Mouse (Mus musculus): ENCODE data around the gene Pou2f3. TPM values are rescaled to one million over a fixed set of nuclear protein-coding genes. Genes with fewer than 3 reads are reported as not detected.

Pou2f3 gene
- polyA plus RNA-seq, 2 experiments, result not detected

GRCm38 (mm10) chr9:43229398-43229895, 19.3 kb upstream of the Pou2f3 start:
- no peak overlapping the region for H3K9ac ChIP-seq (replicated peaks)
- H3K36me3 ChIP-seq (replicated peaks; ENCODE audit: control insufficient read depth, insufficient read depth, low read depth), result peaks cover 17% of the 10 kb centered on the region
- TF ChIP-seq EP300 (IDR thresholded peaks at IDR 0.05; ENCODE audit: low read depth), result no peak
- no peak for TF ChIP-seq CTCF (IDR thresholded peaks at IDR 0.05; ENCODE audit: low read depth)
- H3K9me3 ChIP-seq (ENCODE audit: control insufficient read depth, low read length), result no peaks in the 10 kb centered on the region
- no peak overlapping the region for H3K4me2 ChIP-seq (ENCODE audit: low read depth)
- ATAC-seq (ENCODE audit: insufficient read depth), result no peak
- H3K4me1 ChIP-seq (replicated peaks; ENCODE audit: control insufficient read depth in 2 of 2, insufficient read depth in 2 of 2, low read length in 1 of 2), result peaks cover 53 to 83% of the 10 kb centered on the region in 2 experiments
- no peak for DNase-seq (ENCODE audit: low read depth in 3 of 3, low spot score in 3 of 3)
- H3K4me3 ChIP-seq (ENCODE audit: insufficient read depth in 1 of 2, low read depth in 2 of 2, low read length in 2 of 2), result no peak overlapping the region
- 87% methylated on average over 10 of the region's 10 CpGs for WGBS (ENCODE audit: insufficient replicate concordance)
- H3K27ac ChIP-seq, result no peak overlapping the region
- no peaks in the 10 kb centered on the region for H3K27me3 ChIP-seq (ENCODE audit: control insufficient read depth, insufficient read depth, low read length)

GRCm38 (mm10) chr9:43228745-43229144, 18.6 kb upstream of the Pou2f3 start:
- no peaks in the 10 kb centered on the region for H3K9me3 ChIP-seq (ENCODE audit: control insufficient read depth, low read length)
- no peak for ATAC-seq (ENCODE audit: insufficient read depth)
- H3K4me2 ChIP-seq (ENCODE audit: low read depth), result no peak overlapping the region
- H3K4me1 ChIP-seq (replicated peaks; ENCODE audit: control insufficient read depth in 2 of 2, insufficient read depth in 2 of 2, low read length in 1 of 2), result peaks cover 48 to 80% of the 10 kb centered on the region in 2 experiments
- no peak overlapping the region for H3K9ac ChIP-seq (replicated peaks)
- DNase-seq (ENCODE audit: low read depth in 3 of 3, low spot score in 3 of 3), result no peak
- no peak overlapping the region for H3K27ac ChIP-seq
- WGBS (ENCODE audit: insufficient replicate concordance), result 71% methylated on average over 2 of the region's 2 CpGs
- TF ChIP-seq CTCF (IDR thresholded peaks at IDR 0.05; ENCODE audit: low read depth), result no peak
- no peak for TF ChIP-seq EP300 (IDR thresholded peaks at IDR 0.05; ENCODE audit: low read depth)
- no peak overlapping the region for H3K4me3 ChIP-seq (ENCODE audit: insufficient read depth in 1 of 2, low read depth in 2 of 2, low read length in 2 of 2)
- H3K36me3 ChIP-seq (replicated peaks; ENCODE audit: control insufficient read depth, insufficient read depth, low read depth), result peaks cover 24% of the 10 kb centered on the region
- H3K27me3 ChIP-seq (ENCODE audit: control insufficient read depth, insufficient read depth, low read length), result no peaks in the 10 kb centered on the region

GRCm38 (mm10) chr9:43227626-43228025, 17.5 kb upstream of the Pou2f3 start:
- H3K36me3 ChIP-seq (replicated peaks; ENCODE audit: control insufficient read depth, insufficient read depth, low read depth), result peaks cover 21% of the 10 kb centered on the region
- no peak overlapping the region for H3K9ac ChIP-seq (replicated peaks)
- no peaks in the 10 kb centered on the region for H3K9me3 ChIP-seq (ENCODE audit: control insufficient read depth, low read length)
- peaks cover 37 to 69% of the 10 kb centered on the region in 2 experiments for H3K4me1 ChIP-seq (replicated peaks; ENCODE audit: control insufficient read depth in 2 of 2, insufficient read depth in 2 of 2, low read length in 1 of 2)
- 41% methylated on average over 8 of the region's 8 CpGs for WGBS (ENCODE audit: insufficient replicate concordance)
- H3K27ac ChIP-seq, result peak overlapping the region; percentile 37; the same call in 1 of the 2 replicates
- no peak for DNase-seq (ENCODE audit: low read depth in 3 of 3, low spot score in 3 of 3)
- no peak for ATAC-seq (ENCODE audit: insufficient read depth)
- no peak overlapping the region for H3K4me2 ChIP-seq (ENCODE audit: low read depth)
- TF ChIP-seq CTCF (IDR thresholded peaks at IDR 0.05; ENCODE audit: low read depth) (no peak), EP300 (IDR thresholded peaks at IDR 0.05; ENCODE audit: low read depth) (no peak)
- H3K4me3 ChIP-seq (ENCODE audit: insufficient read depth in 1 of 2, low read depth in 2 of 2, low read length in 2 of 2), result no peak overlapping the region
- no peaks in the 10 kb centered on the region for H3K27me3 ChIP-seq (ENCODE audit: control insufficient read depth, insufficient read depth, low read length)

GRCm38 (mm10) chr9:43226573-43227160, 16.5 kb upstream of the Pou2f3 start:
- Histone ChIP-seq H3K4me2 (ENCODE audit: low read depth) (no peak overlapping the region), H3K27ac (no peak overlapping the region; the same call in 1 of the 2 replicates), H3K9me3 (ENCODE audit: control insufficient read depth, low read length) (no peaks in the 10 kb centered on the region), H3K27me3 (ENCODE audit: control insufficient read depth, insufficient read depth, low read length) (no peaks in the 10 kb centered on the region), H3K36me3 (replicated peaks; ENCODE audit: control insufficient read depth, insufficient read depth, low read depth) (peaks cover 29% of the 10 kb centered on the region), H3K9ac (replicated peaks) (no peak overlapping the region), H3K4me1 (replicated peaks; ENCODE audit: control insufficient read depth in 2 of 2, insufficient read depth in 2 of 2, low read length in 1 of 2) (peaks cover 30 to 60% of the 10 kb centered on the region in 2 experiments), H3K4me3 (ENCODE audit: insufficient read depth in 1 of 2, low read depth in 2 of 2, low read length in 2 of 2) (no peak overlapping the region)
- no peak for TF ChIP-seq CTCF (IDR thresholded peaks at IDR 0.05; ENCODE audit: low read depth)
- no peak for TF ChIP-seq EP300 (IDR thresholded peaks at IDR 0.05; ENCODE audit: low read depth)
- WGBS (ENCODE audit: insufficient replicate concordance), result 59% methylated on average over 9 of the region's 9 CpGs
- ATAC-seq (ENCODE audit: insufficient read depth) (no peak), DNase-seq (ENCODE audit: low read depth in 3 of 3, low spot score in 3 of 3) (no peak)

GRCm38 (mm10) chr9:43225481-43225880, 15.3 kb upstream of the Pou2f3 start:
- H3K4me3 ChIP-seq (ENCODE audit: insufficient read depth in 1 of 2, low read depth in 2 of 2, low read length in 2 of 2), result no peak overlapping the region; a peak in 1 of 4 replicates
- H3K27ac ChIP-seq, result peak overlapping the region; percentile 65
- WGBS (ENCODE audit: insufficient replicate concordance), result 30% methylated on average over 2 of the region's 2 CpGs
- ATAC-seq (ENCODE audit: insufficient read depth) (0 out of 2 replicates have a peak, but pooled peaks have one; percentile 1), DNase-seq (ENCODE audit: low read depth in 3 of 3, low spot score in 3 of 3) (no peak)
- H3K4me1 ChIP-seq (replicated peaks; ENCODE audit: control insufficient read depth in 2 of 2, insufficient read depth in 2 of 2, low read length in 1 of 2), result peaks cover 27 to 49% of the 10 kb centered on the region in 2 experiments
- TF ChIP-seq EP300 (IDR thresholded peaks at IDR 0.05; ENCODE audit: low read depth), result no peak
- TF ChIP-seq CTCF (IDR thresholded peaks at IDR 0.05; ENCODE audit: low read depth), result no peak
- no peaks in the 10 kb centered on the region for H3K9me3 ChIP-seq (ENCODE audit: control insufficient read depth, low read length)
- peaks cover 40% of the 10 kb centered on the region for H3K36me3 ChIP-seq (replicated peaks; ENCODE audit: control insufficient read depth, insufficient read depth, low read depth)
- no peaks in the 10 kb centered on the region for H3K27me3 ChIP-seq (ENCODE audit: control insufficient read depth, insufficient read depth, low read length)
- peak overlapping the region; percentile 59 for H3K9ac ChIP-seq (replicated peaks)
- H3K4me2 ChIP-seq (ENCODE audit: low read depth), result peak overlapping the region; percentile 54

All from liver, embryonic 14.5 days (tissue).